Mouse (Mus musculus) kidney, adult 2 months (tissue): ENCODE measurements around the gene Foxd2.

Experiments used
- CTCF ChIP-seq: fragments of 200-500 bp; conservative IDR thresholded peaks from 2 replicates; pipeline ENCODE4 v1.5.1; 2011; ENCODE audit warnings: low read depth, mild to moderate bottlenecking, control low read depth, low read length, moderate library complexity, mixed read lengths; ENCODE audit not compliant: insufficient read depth, insufficient read length
- POLR2A ChIP-seq: fragments of 200-500 bp; IDR thresholded peaks from one replicate; pipeline ENCODE4 v1.6.1; 2011; ENCODE audit warnings: low read depth, low read length, control low read depth

- TF ChIP-seq POLR2A (no peak), CTCF (no peak)
Observed at GRCm38 (mm10) chr4:114941311-114941710, 32.6 kb upstream of the Foxd2 start.
